Mouse (Mus musculus): ENCODE results near the gene Foxe1. TPM values are rescaled to one million over a fixed set of nuclear protein-coding genes. Genes with fewer than 3 reads are reported as not detected.

The Foxe1 gene
- polyA plus RNA-seq, 1 experiment from 2014 or later, result not detected

GRCm38 (mm10) chr4:46349530-46349929 lies 6.1 kb downstream of the Foxe1 start:
- no peak overlapping the region for H3K27ac ChIP-seq (replicated peaks)
- H3K4me2 ChIP-seq (replicated peaks), result no peak overlapping the region
- no peaks in the 10 kb centered on the region for H3K36me3 ChIP-seq
- H3K9me3 ChIP-seq, result no peaks in the 10 kb centered on the region
- no peak overlapping the region for H3K9ac ChIP-seq (replicated peaks)
- ATAC-seq (replicated peaks), result no peak
- no peak overlapping the region for H3K4me3 ChIP-seq
- peaks cover 80% of the 10 kb centered on the region for H3K27me3 ChIP-seq
- 56% methylated on average over 5 of the region's 5 CpGs for WGBS
- peaks cover 8% of the 10 kb centered on the region for H3K4me1 ChIP-seq

- ATAC-seq (replicated peaks), result no peak
- Histone ChIP-seq H3K9me3 (no peaks in the 10 kb centered on the region), H3K27ac (replicated peaks) (no peak overlapping the region), H3K4me1 (no peaks in the 10 kb centered on the region), H3K27me3 (peaks cover 51% of the 10 kb centered on the region), H3K4me3 (no peak overlapping the region), H3K36me3 (no peaks in the 10 kb centered on the region), H3K4me2 (replicated peaks) (no peak overlapping the region), H3K9ac (replicated peaks) (no peak overlapping the region)
- WGBS, result 13% methylated on average over 10 of the region's 10 CpGs
These were observed 9.6 kb downstream of the Foxe1 start for GRCm38 (mm10) chr4:46353045-46353444.

GRCm38 (mm10) chr4:46356351-46357133 lies 13.1 kb downstream of the Foxe1 start:
- WGBS, result 48% methylated on average over 12 of the region's 12 CpGs
- H3K4me1 ChIP-seq, result no peaks in the 10 kb centered on the region
- no peak overlapping the region for H3K9ac ChIP-seq (replicated peaks)
- H3K27me3 ChIP-seq, result peaks cover 19% of the 10 kb centered on the region; the same call in 1 of the 2 replicates
- ATAC-seq (replicated peaks), result no peak
- no peaks in the 10 kb centered on the region for H3K9me3 ChIP-seq
- H3K27ac ChIP-seq (replicated peaks), result no peak overlapping the region
- no peak overlapping the region for H3K4me2 ChIP-seq (replicated peaks)
- no peaks in the 10 kb centered on the region for H3K36me3 ChIP-seq
- no peak overlapping the region for H3K4me3 ChIP-seq

GRCm38 (mm10) chr4:46359539-46360253 lies 16.3 kb downstream of the Foxe1 start:
- H3K9me3 ChIP-seq, result no peaks in the 10 kb centered on the region
- H3K27ac ChIP-seq (replicated peaks), result no peak overlapping the region
- H3K27me3 ChIP-seq, result peaks cover 4% of the 10 kb centered on the region; the same call in 1 of the 2 replicates
- no peaks in the 10 kb centered on the region for H3K4me1 ChIP-seq
- no peaks in the 10 kb centered on the region for H3K36me3 ChIP-seq
- no peak overlapping the region for H3K4me2 ChIP-seq (replicated peaks)
- H3K4me3 ChIP-seq, result no peak overlapping the region
- no peak for ATAC-seq (replicated peaks)
- 78% methylated on average over 12 of the region's 12 CpGs for WGBS
- H3K9ac ChIP-seq (replicated peaks), result no peak overlapping the region

GRCm38 (mm10) chr4:46361258-46361657 lies 17.8 kb downstream of the Foxe1 start:
- WGBS, result 75% methylated on average over 5 of the region's 5 CpGs
- no peaks in the 10 kb centered on the region for H3K36me3 ChIP-seq
- H3K9ac ChIP-seq (replicated peaks), result no peak overlapping the region
- no peak overlapping the region for H3K4me2 ChIP-seq (replicated peaks)
- no peaks in the 10 kb centered on the region for H3K9me3 ChIP-seq
- ATAC-seq (replicated peaks), result no peak
- no peak overlapping the region for H3K4me3 ChIP-seq
- H3K27me3 ChIP-seq, result peaks cover 1% of the 10 kb centered on the region; the same call in 1 of the 2 replicates
- H3K4me1 ChIP-seq, result no peaks in the 10 kb centered on the region
- H3K27ac ChIP-seq (replicated peaks), result no peak overlapping the region

GRCm38 (mm10) chr4:46364360-46364759 lies 21.0 kb downstream of the Foxe1 start:
- Histone ChIP-seq H3K27ac (replicated peaks) (no peak overlapping the region), H3K9me3 (no peaks in the 10 kb centered on the region), H3K9ac (replicated peaks) (no peak overlapping the region), H3K4me1 (peaks cover 7% of the 10 kb centered on the region), H3K27me3 (no peaks in the 10 kb centered on the region), H3K4me2 (replicated peaks) (no peak overlapping the region), H3K36me3 (no peaks in the 10 kb centered on the region), H3K4me3 (no peak overlapping the region)
- ATAC-seq (replicated peaks), result no peak
- WGBS, result 87% methylated on average over 2 of the region's 2 CpGs

GRCm38 (mm10) chr4:46367487-46367959 lies 24.1 kb downstream of the Foxe1 start:
- ATAC-seq (replicated peaks), result peak; percentile 60; the same call in 1 of the 2 replicates
- 0 out of 2 replicates have a peak overlapping the region, but pooled peaks have one; percentile 13 for H3K4me2 ChIP-seq (replicated peaks)
- peaks cover 10% of the 10 kb centered on the region for H3K4me1 ChIP-seq
- WGBS, result 2% methylated on average over 12 of the region's 12 CpGs
- H3K27ac ChIP-seq (replicated peaks), result no peak overlapping the region
- H3K4me3 ChIP-seq, result no peak overlapping the region
- H3K36me3 ChIP-seq, result no peaks in the 10 kb centered on the region
- H3K9me3 ChIP-seq, result no peaks in the 10 kb centered on the region
- no peak overlapping the region for H3K9ac ChIP-seq (replicated peaks)
- no peaks in the 10 kb centered on the region for H3K27me3 ChIP-seq

GRCm38 (mm10) chr4:46369070-46369469 lies 25.7 kb downstream of the Foxe1 start:
- Histone ChIP-seq H3K36me3 (no peaks in the 10 kb centered on the region), H3K4me2 (replicated peaks) (no peak overlapping the region), H3K4me1 (peaks cover 10% of the 10 kb centered on the region), H3K9me3 (no peaks in the 10 kb centered on the region), H3K27me3 (no peaks in the 10 kb centered on the region), H3K4me3 (no peak overlapping the region), H3K27ac (replicated peaks) (no peak overlapping the region), H3K9ac (replicated peaks) (no peak overlapping the region)
- no peak for ATAC-seq (replicated peaks)
- WGBS, result 63% methylated on average over 4 of the region's 4 CpGs

- Histone ChIP-seq H3K27me3 (no peaks in the 10 kb centered on the region), H3K9ac (replicated peaks) (no peak overlapping the region), H3K4me1 (peaks cover 13% of the 10 kb centered on the region), H3K9me3 (no peaks in the 10 kb centered on the region), H3K4me3 (no peak overlapping the region), H3K27ac (replicated peaks) (no peak overlapping the region), H3K36me3 (no peaks in the 10 kb centered on the region), H3K4me2 (replicated peaks) (no peak overlapping the region)
- WGBS, result 50% methylated on average over 6 of the region's 6 CpGs
- no peak for ATAC-seq (replicated peaks)
These were observed 27.0 kb downstream of the Foxe1 start for GRCm38 (mm10) chr4:46370406-46370805.

- Histone ChIP-seq H3K4me2 (replicated peaks) (peak overlapping the region; percentile 40), H3K9me3 (no peaks in the 10 kb centered on the region), H3K27me3 (no peaks in the 10 kb centered on the region), H3K27ac (replicated peaks) (no peak overlapping the region), H3K4me3 (peak overlapping the region; percentile 23; the same call in 1 of the 2 replicates), H3K4me1 (peaks cover 13% of the 10 kb centered on the region), H3K9ac (replicated peaks) (peak overlapping the region; percentile 40; the same call in 1 of the 2 replicates), H3K36me3 (peaks cover under 1% of the 10 kb centered on the region; the same call in 1 of the 2 replicates)
- peak; percentile 71 for ATAC-seq (replicated peaks)
- WGBS, result 2% methylated on average over 19 of the region's 19 CpGs
These were observed 27.6 kb downstream of the Foxe1 start for GRCm38 (mm10) chr4:46371030-46371429.

- no peak for ATAC-seq (replicated peaks)
- H3K9me3 ChIP-seq, result no peaks in the 10 kb centered on the region
These were observed 31.0 kb downstream of the Foxe1 start for GRCm38 (mm10) chr4:46374455-46374854.

GRCm38 (mm10) chr4:46374869-46375368 lies 31.5 kb downstream of the Foxe1 start:
- Histone ChIP-seq H3K4me1 (peaks cover 6% of the 10 kb centered on the region), H3K27me3 (no peaks in the 10 kb centered on the region), H3K4me2 (replicated peaks) (peak overlapping the region; percentile 47), H3K36me3 (peaks cover 25% of the 10 kb centered on the region), H3K9ac (replicated peaks) (peak overlapping the region; percentile 36), H3K9me3 (no peaks in the 10 kb centered on the region), H3K27ac (replicated peaks) (no peak overlapping the region), H3K4me3 (peak overlapping the region; percentile 36)
- 22% methylated on average over 22 of the region's 22 CpGs for WGBS
- peak; percentile 32; the same call in 1 of the 2 replicates for ATAC-seq (replicated peaks)

More at GRCm38 (mm10) chr4:46374455-46374854, 31.0 kb downstream of the Foxe1 start:
- Histone ChIP-seq H3K36me3 (peaks cover 22% of the 10 kb centered on the region), H3K4me2 (replicated peaks) (peak overlapping the region; percentile 47), H3K27me3 (no peaks in the 10 kb centered on the region), H3K4me1 (peaks cover 6% of the 10 kb centered on the region), H3K27ac (replicated peaks) (no peak overlapping the region), H3K4me3 (no peak overlapping the region), H3K9ac (replicated peaks) (no peak overlapping the region)
- WGBS, result 61% methylated on average over 6 of the region's 6 CpGs

Data from forebrain, embryonic 15.5 days (tissue).